Mouse (Mus musculus) CH12.LX (cell line): Measurements from ENCODE around the gene Npb.

ENCODE experiments used
- E2F4 ChIP-seq: IDR thresholded peaks from 2 replicates; pipeline ENCODE4 v1.6.1; 2011; ENCODE audit warnings: low read depth, low read length, improper control_type of control experiment; ENCODE audit not compliant: insufficient replicate concordance
- EP300 ChIP-seq: IDR thresholded peaks from 2 replicates; pipeline ENCODE4 v1.6.1; 2011; ENCODE audit warnings: low read length, improper control_type of control experiment
- MAX ChIP-seq: IDR thresholded peaks from 2 replicates; pipeline ENCODE4 v1.6.1; 2011; ENCODE audit warnings: low read length, improper control_type of control experiment
- USF2 ChIP-seq: conservative IDR thresholded peaks from 2 replicates; pipeline ENCODE4 v1.6.1; 2011; ENCODE audit warnings: low read depth, low read length, improper control_type of control experiment

DNA sequence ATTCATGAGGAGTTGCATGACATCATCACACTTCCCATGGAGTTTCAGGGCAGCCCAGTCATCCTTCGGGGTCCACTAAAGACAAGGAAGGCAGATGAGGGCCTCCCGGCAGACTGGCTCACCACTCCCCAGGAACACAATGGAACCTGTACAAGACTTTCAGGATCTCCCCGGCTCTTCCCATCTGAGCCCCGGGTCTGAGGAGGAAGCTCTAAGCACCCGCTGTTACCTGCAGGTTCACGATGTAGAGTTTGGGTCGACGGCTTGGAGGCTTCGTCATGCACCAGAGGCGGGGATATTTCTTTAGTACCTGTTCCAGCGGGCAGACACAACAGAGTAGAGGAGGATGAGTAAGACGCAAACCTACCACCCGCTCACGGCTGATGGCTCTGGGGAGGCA, 11.9 kb downstream of the Npb start:
- TF ChIP-seq EP300 (no peak), USF2 (no peak), E2F4 (no peak), MAX (no peak)
